Mouse (Mus musculus): ENCODE results near the gene Slc4a8.

DNA sequence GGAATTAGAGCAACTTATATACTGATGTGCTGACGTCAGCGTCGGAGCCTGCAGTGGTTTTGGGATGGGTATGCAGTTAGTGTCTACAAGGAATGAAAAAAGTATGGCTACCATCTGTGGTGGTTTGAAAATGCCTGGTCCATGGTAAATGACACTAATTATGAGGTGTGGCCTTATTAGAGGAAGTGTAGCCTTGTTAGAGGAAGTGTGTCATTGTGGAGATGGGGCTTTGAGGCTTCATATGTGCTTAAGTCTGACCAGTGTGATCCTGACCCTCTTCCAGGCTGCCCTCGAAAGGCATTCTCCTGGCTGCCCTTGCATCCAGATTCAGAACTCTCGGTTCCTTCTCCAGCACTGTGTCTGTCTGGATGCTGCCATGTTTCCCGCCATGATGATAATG is 18.3 kb upstream of the Slc4a8 start:
- TF ChIP-seq CTCF (IDR thresholded peaks at IDR 0.05; ENCODE audit: low read depth), result no peak
- TF ChIP-seq EP300 (IDR thresholded peaks at IDR 0.05; ENCODE audit: low read depth), result no peak

All from liver, postnatal 0 days (tissue).